Mouse (Mus musculus) cortical plate, adult 2 months (tissue): Measurements from ENCODE around the gene Crebbp. TPM values are rescaled to one million over a fixed set of nuclear protein-coding genes. Genes with fewer than 3 reads are reported as not detected.
"Not testable (repeated sequence)": the region's sequence is repeated elsewhere in the genome, so short reads cannot be mapped to it uniquely, and the experiment has no call there.

Experiments
- H3K27ac ChIP-seq: fragments of 200-500 bp; 2 replicates; pipeline ENCODE4 v1.5.1; 2012; ENCODE audit warnings: low read length, control low read depth, inconsistent platforms; ENCODE audit not compliant: insufficient read depth
- H3K4me1 ChIP-seq: fragments of 200-500 bp; 2 replicates; pipeline ENCODE4 v1.6.1; 2011; ENCODE audit warnings: low read length; ENCODE audit not compliant: control insufficient read depth, insufficient read depth
- H3K4me3 ChIP-seq: fragments of 200-500 bp; 2 replicates; pipeline ENCODE4 v1.5.1; 2011; ENCODE audit warnings: mild to moderate bottlenecking, low read length, control low read depth; ENCODE audit not compliant: insufficient read depth
- CTCF ChIP-seq: fragments of 200-500 bp; IDR thresholded peaks from 2 replicates; pipeline ENCODE4 v1.5.1; 2011; ENCODE audit warnings: mild to moderate bottlenecking, control low read depth, low read length; ENCODE audit not compliant: insufficient read depth; ENCODE audit errors: extremely low read depth
- POLR2A ChIP-seq: fragments of 200-500 bp; IDR thresholded peaks from 2 replicates; pipeline ENCODE4 v1.6.1; 2011; ENCODE audit warnings: mild to moderate bottlenecking, low read length, control low read depth; ENCODE audit not compliant: insufficient read depth; ENCODE audit errors: extremely low read depth
- polyA plus RNA-seq: library from polyadenylated mRNA; depleted of rRNA; stranded (reverse); fragments of >200 nt; gene quantifications from 2 replicates; pipeline ENCODE4 v1.2.3, GENCODE M21; 2012

Gene Crebbp
- polyA plus RNA-seq, 1 experiment = 26.8 TPM

DNA sequence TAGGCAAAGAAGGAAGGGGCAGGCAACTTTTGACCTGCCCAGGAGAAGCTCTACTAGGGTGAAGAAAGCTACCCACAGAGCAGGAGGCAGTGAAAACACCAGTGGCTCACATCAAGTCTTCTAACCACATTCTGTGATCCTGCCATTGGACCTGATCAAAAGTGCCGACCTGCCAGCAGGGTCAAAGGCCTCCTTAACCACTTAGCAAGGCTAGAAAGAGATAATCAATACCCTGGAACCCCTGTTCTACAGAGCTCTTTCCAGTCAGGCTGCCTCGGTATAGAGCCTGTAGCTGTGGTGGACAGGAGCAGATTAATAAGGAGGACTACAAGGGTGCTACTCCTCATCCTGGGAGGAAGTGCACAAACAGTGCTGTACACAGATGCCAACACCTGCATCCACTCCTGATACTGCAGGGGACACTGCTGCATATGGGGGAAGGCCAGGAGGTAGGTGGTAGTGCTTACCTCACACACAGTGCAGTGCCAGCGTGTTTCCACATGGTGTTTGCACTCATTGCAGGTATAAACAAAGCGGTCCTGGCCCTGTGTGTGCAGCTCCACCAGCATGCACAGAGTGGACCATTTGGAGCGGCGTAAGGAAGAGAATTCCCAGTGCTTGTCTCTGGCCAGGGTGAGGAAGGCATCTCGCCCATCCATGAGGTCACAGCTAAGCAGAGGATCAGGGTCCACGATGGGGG lies 126.4 kb downstream of the Crebbp start:
- no peak overlapping the region for H3K27ac ChIP-seq
- TF ChIP-seq CTCF = no peak
- no peak for TF ChIP-seq POLR2A
- no peaks in the 10 kb centered on the region for H3K4me1 ChIP-seq
- H3K4me3 ChIP-seq = no peak overlapping the region

DNA sequence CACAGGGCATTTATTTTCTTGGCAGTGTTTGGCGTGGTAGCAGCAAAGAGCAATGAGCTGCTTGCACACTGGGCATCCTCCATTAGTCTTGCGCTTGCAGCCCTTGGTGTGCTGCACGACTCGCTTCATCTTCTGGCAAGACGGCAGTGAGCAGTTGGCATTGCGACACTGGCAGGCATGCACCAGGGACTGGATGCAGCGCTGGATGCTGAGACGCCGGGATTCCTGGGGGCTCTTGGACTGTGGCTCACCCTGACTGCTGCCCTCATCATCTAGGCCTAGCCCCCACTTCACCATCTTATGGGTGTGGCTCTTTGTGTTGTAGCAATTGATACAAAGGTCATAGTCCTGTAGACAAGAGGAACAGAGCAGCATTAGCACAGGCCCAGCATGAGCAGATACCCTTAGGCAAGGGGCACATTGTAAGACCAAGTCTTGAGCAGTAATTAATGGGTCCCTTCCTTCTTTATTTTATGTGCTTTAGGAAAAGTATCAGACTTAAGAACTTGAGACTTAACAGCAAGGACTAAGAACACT lies 127.9 kb downstream of the Crebbp start:
- H3K4me1 ChIP-seq = no peaks in the 10 kb centered on the region
- TF ChIP-seq POLR2A (no peak), CTCF (no peak)
- no peak overlapping the region for H3K4me3 ChIP-seq
- no peak overlapping the region for H3K27ac ChIP-seq

- no peak overlapping the region for H3K27ac ChIP-seq
- H3K4me3 ChIP-seq = no peak overlapping the region
- TF ChIP-seq CTCF (no peak), POLR2A (no peak)
- H3K4me1 ChIP-seq = no peaks in the 10 kb centered on the region
These were observed 128.7 kb downstream of the Crebbp start for GRCm38 (mm10) chr16:4085051-4085450.

- H3K27ac ChIP-seq, H3K4me1 ChIP-seq, H3K4me3 ChIP-seq: not testable (repeated sequence)
These were observed 133.4 kb downstream of the Crebbp start for GRCm38 (mm10) chr16:4080419-4080818.

DNA sequence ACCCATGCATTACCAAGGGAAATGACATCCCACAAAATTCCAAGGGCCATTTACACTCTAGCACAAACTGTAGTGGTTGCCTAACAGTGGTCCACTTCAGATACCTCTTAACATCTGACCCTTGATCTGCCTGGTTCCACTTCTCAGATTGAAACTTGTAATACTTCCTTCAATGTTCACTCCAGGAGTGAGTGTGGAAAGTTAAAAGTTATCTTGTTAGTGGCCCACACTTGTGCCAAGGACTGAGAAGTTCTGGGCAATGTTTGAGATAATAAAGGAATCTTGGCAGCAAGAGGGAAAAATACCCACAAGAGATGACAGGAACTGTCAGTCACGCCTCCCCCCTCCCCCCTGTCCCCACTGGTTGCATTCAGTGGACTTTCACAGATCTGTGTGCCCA lies 134.1 kb downstream of the Crebbp start:
- Histone ChIP-seq H3K4me1 (peaks cover 4% of the 10 kb centered on the region; the same call in 1 of the 2 replicates), H3K4me3 (no peak overlapping the region), H3K27ac (no peak overlapping the region)
- TF ChIP-seq POLR2A = no peak
- no peak for TF ChIP-seq CTCF

GRCm38 (mm10) chr16:4078302-4078701 lies 135.5 kb downstream of the Crebbp start:
- H3K4me3 ChIP-seq = peak overlapping the region; percentile 73; the same call in 1 of the 2 replicates
- H3K4me1 ChIP-seq, H3K27ac ChIP-seq: not testable (repeated sequence)

DNA sequence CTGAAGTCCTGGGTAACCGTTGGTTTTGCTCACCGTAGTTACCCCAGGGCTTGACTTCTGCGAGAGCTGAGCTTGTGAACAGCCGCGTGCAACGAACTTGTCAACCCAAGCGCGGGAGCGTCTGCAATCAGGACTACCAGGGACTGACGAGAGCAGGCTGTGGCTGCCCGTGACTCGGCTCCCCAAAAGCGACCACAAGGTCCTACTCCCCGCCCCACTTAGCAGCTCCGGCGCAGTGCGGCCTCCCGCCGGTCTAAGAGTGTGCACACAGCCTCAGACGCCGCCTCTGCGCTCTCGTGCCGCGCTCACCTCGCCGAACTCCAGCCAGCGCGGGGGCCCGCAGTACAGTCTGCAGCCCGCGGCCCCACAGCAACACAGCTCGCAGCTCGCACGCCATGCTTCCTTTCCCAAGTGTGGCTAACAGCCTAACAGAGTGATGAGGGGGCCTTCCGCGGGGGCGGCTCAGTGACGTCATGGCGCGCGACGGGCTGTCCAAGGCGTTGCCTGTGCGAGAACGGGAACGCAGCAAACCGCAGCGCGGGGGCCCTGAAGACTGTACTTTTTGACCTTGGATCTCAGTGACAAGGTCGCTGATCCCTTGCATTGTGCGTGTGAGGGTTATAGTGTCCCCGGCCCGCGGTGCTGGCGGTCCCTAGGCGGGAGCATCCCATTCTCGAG lies 136.3 kb downstream of the Crebbp start, which contains the start of gene Trap1:
TSS of gene Trap1 (minus strand) at position 444 of the 678 bp plus-strand sequence.
- Histone ChIP-seq H3K4me3 (peak within 1 kb of the TSS; percentile 73), H3K27ac (peak within 1 kb of the TSS; percentile 94), H3K4me1 (peaks cover 4% of the 10 kb centered on the region; the same call in 1 of the 2 replicates)
- TF ChIP-seq CTCF = no peak
- peak; percentile 79; the same call in 1 of the 2 replicates for TF ChIP-seq POLR2A

GRCm38 (mm10) chr16:4074836-4075235 lies 139.0 kb downstream of the Crebbp start:
- H3K4me3 ChIP-seq = no peak overlapping the region
- TF ChIP-seq POLR2A (no peak), CTCF (no peak)
- H3K27ac ChIP-seq = no peak overlapping the region
- H3K4me1 ChIP-seq = peaks cover 4% of the 10 kb centered on the region; the same call in 1 of the 2 replicates

DNA sequence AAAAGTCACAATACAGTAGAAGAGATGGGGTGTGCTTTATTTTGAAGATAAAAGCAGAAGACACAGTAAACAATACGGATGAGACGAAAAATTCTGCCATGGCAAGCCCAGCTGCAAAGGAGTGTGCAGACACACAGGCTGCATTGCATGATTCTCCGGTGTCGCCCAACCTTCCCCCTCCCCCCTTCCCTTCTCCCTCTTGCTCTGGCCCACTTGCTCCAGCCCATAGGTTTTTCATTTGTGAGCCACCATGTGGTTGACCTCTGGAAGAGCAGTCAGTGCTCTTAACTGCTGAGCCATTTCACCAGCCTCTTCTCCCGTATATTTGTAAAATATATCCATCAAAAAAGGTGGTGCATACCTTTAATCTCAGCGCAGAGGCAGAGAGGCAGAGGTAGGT lies 139.5 kb downstream of the Crebbp start:
- H3K27ac ChIP-seq = no peak overlapping the region
- H3K4me1 ChIP-seq = peaks cover 4% of the 10 kb centered on the region; the same call in 1 of the 2 replicates
- TF ChIP-seq CTCF (no peak), POLR2A (no peak)
- H3K4me3 ChIP-seq = no peak overlapping the region

- Histone ChIP-seq H3K4me3 (no peak overlapping the region), H3K27ac (no peak overlapping the region), H3K4me1 (no peaks in the 10 kb centered on the region)
- TF ChIP-seq POLR2A (no peak), CTCF (peak; percentile 51)
These were observed 145.2 kb downstream of the Crebbp start for GRCm38 (mm10) chr16:4068588-4068987.
